Mouse (Mus musculus) MEL (cell line): ENCODE data around the gene Cdk14. TPM values are rescaled to one million over a fixed set of nuclear protein-coding genes. Genes with fewer than 3 reads are reported as not detected.

Experiments
- DNase-seq: peaks from one replicate; pipeline ENCODE4 v3.0.0; 2011; ENCODE audit warnings: low read depth, low spot score
- H3K27ac ChIP-seq: 2 replicates; pipeline ENCODE4 v1.5.1; 2012; ENCODE audit warnings: low read depth, mild to moderate bottlenecking, control low read depth, low read length, moderate library complexity; ENCODE audit not compliant: control insufficient read depth
- H3K27me3 ChIP-seq, 2 experiments: fragments of 150-350 bp in 1 of 2; sonication (generic) in 1 of 2; 2 replicates each; pipeline ENCODE4 v1.6.1; 2012; ENCODE audit warnings: low read length in 2 of 2, mild to moderate bottlenecking in 2 of 2, improper control_type of control experiment in 1 of 2, moderate library complexity in 1 of 2; ENCODE audit not compliant: insufficient read depth in 2 of 2, control insufficient read depth in 1 of 2
- H3K36me3 ChIP-seq, 2 experiments: 2 replicates each; pipeline ENCODE4 v1.6.1; 2012 to 2014; ENCODE audit warnings: low read length in 2 of 2, improper control_type of control experiment in 1 of 2, inconsistent platforms in 1 of 2, mild to moderate bottlenecking in 1 of 2; ENCODE audit not compliant: insufficient read depth in 2 of 2, control insufficient read depth in 1 of 2
- H3K4me1 ChIP-seq, 2 experiments: fragments of 150-350 bp in 1 of 2; sonication (generic) in 1 of 2; 2 replicates each; pipeline ENCODE4 v1.6.1; 2012; ENCODE audit warnings: low read length in 2 of 2, improper control_type of control experiment in 1 of 2, mild to moderate bottlenecking in 1 of 2; ENCODE audit not compliant: insufficient read depth in 2 of 2, control insufficient read depth in 1 of 2
- H3K4me3 ChIP-seq, 2 experiments: fragments of 150-350 bp in 1 of 2; sonication (generic) in 1 of 2; 2 replicates each; pipeline ENCODE4 v1.5.1; 2012; ENCODE audit warnings: low read depth in 2 of 2, low read length in 2 of 2, mild to moderate bottlenecking in 2 of 2, moderate library complexity in 2 of 2, control low read depth in 1 of 2, improper control_type of control experiment in 1 of 2; ENCODE audit not compliant: control insufficient read depth in 1 of 2, insufficient read depth in 1 of 2
- H3K79me2 ChIP-seq: 2 replicates; pipeline ENCODE4 v1.6.1; 2012; ENCODE audit warnings: mild to moderate bottlenecking, low read length, moderate library complexity; ENCODE audit not compliant: control insufficient read depth, poor library complexity, insufficient read depth
- H3K9ac ChIP-seq: 2 replicates; pipeline ENCODE4 v1.6.1; 2012; ENCODE audit warnings: low read depth, mild to moderate bottlenecking, control low read depth, low read length, moderate library complexity; ENCODE audit not compliant: control insufficient read depth, poor library complexity, severe bottlenecking
- H3K9me3 ChIP-seq: fragments of 150-350 bp; sonication (generic); replicated peaks from 2 replicates; pipeline ENCODE4 v1.6.1; 2012; ENCODE audit warnings: mild to moderate bottlenecking, low read length, improper control_type of control experiment, moderate library complexity; ENCODE audit not compliant: insufficient read depth
- BHLHE40 ChIP-seq: IDR thresholded peaks from 2 replicates; pipeline ENCODE4 v1.6.1; 2012; ENCODE audit warnings: low read depth, mild to moderate bottlenecking, inconsistent platforms, low read length, improper control_type of control experiment, borderline replicate concordance
- CHD1 ChIP-seq: IDR thresholded peaks from 2 replicates; pipeline ENCODE4 v1.6.1; 2012; ENCODE audit warnings: low read depth, mild to moderate bottlenecking, inconsistent platforms, low read length, improper control_type of control experiment
- CHD2 ChIP-seq: IDR thresholded peaks from 2 replicates; pipeline ENCODE4 v1.6.1; 2011; ENCODE audit warnings: low read length, improper control_type of control experiment
- ETS1 ChIP-seq: IDR thresholded peaks from 2 replicates; pipeline ENCODE4 v1.6.1; 2012; ENCODE audit warnings: low read depth, mild to moderate bottlenecking, inconsistent platforms, low read length, improper control_type of control experiment, moderate library complexity
- KAT2A ChIP-seq: conservative IDR thresholded peaks from 2 replicates; pipeline ENCODE4 v1.6.1; 2012; ENCODE audit warnings: low read depth, low read length, improper control_type of control experiment, inconsistent platforms
- MAZ ChIP-seq: IDR thresholded peaks from 2 replicates; pipeline ENCODE4 v1.6.1; 2012; ENCODE audit warnings: low read depth, mild to moderate bottlenecking, inconsistent platforms, low read length, improper control_type of control experiment
- MEF2A ChIP-seq: IDR thresholded peaks from 2 replicates; pipeline ENCODE4 v1.6.1; 2014; ENCODE audit warnings: low read depth, mild to moderate bottlenecking, inconsistent platforms, low read length, improper control_type of control experiment; ENCODE audit not compliant: poor library complexity, insufficient replicate concordance, severe bottlenecking; ENCODE audit errors: extremely low read depth
- MYC ChIP-seq: IDR thresholded peaks from 2 replicates; pipeline ENCODE4 v1.6.1; 2011; ENCODE audit warnings: low read depth, mild to moderate bottlenecking, low read length, improper control_type of control experiment, moderate library complexity
- NRF1 ChIP-seq: IDR thresholded peaks from 2 replicates; pipeline ENCODE4 v1.6.1; 2014; ENCODE audit warnings: low read depth, mild to moderate bottlenecking, inconsistent platforms, low read length, improper control_type of control experiment, moderate library complexity; ENCODE audit not compliant: poor library complexity, insufficient read depth, severe bottlenecking
- POLR2A ChIP-seq, 2 experiments: IDR thresholded peaks; 2 replicates each; pipeline ENCODE4 v1.6.1; 2011 to 2012; ENCODE audit warnings: low read length in 2 of 2, mild to moderate bottlenecking in 2 of 2, control low read depth in 1 of 2, improper control_type of control experiment in 1 of 2, low read depth in 1 of 2, moderate library complexity in 1 of 2; ENCODE audit not compliant: control insufficient read depth in 1 of 2, insufficient read depth in 1 of 2, poor library complexity in 1 of 2
- POLR2AphosphoS5 ChIP-seq: IDR thresholded peaks from 2 replicates; pipeline ENCODE4 v1.6.1; 2012; ENCODE audit warnings: low read depth, borderline replicate concordance, mild to moderate bottlenecking, inconsistent platforms, low read length, moderate library complexity, mixed read lengths
- RAD21 ChIP-seq: IDR thresholded peaks from 2 replicates; pipeline ENCODE4 v1.6.1; 2011; ENCODE audit warnings: mild to moderate bottlenecking, low read depth, low read length, improper control_type of control experiment
- SIN3A ChIP-seq: IDR thresholded peaks from 2 replicates; pipeline ENCODE4 v1.6.1; 2012; ENCODE audit warnings: low read length, improper control_type of control experiment, inconsistent platforms
- SMC3 ChIP-seq: IDR thresholded peaks from 2 replicates; pipeline ENCODE4 v1.6.1; 2011; ENCODE audit warnings: low read depth, low read length, improper control_type of control experiment
- TAL1 ChIP-seq: IDR thresholded peaks from 2 replicates; pipeline ENCODE4 v1.6.1; 2012; ENCODE audit warnings: mild to moderate bottlenecking, inconsistent platforms, low read length, moderate library complexity, mixed read lengths
- TBP ChIP-seq: IDR thresholded peaks from 2 replicates; pipeline ENCODE4 v1.8.0; 2011; ENCODE audit warnings: low read depth, low read length, improper control_type of control experiment
- TCF12 ChIP-seq: IDR thresholded peaks from 2 replicates; pipeline ENCODE4 v1.6.1; 2014; ENCODE audit warnings: low read depth, mild to moderate bottlenecking, inconsistent platforms, low read length, improper control_type of control experiment, moderate library complexity
- UBTF ChIP-seq: IDR thresholded peaks from 2 replicates; pipeline ENCODE4 v1.6.1; 2012; ENCODE audit warnings: low read depth, mild to moderate bottlenecking, inconsistent platforms, low read length, improper control_type of control experiment, moderate library complexity, borderline replicate concordance; ENCODE audit not compliant: insufficient read depth
- USF2 ChIP-seq, 2 experiments: IDR thresholded peaks; 2 replicates each; pipeline ENCODE4 v1.6.1; 2011 to 2012; ENCODE audit warnings: improper control_type of control experiment in 2 of 2, low read length in 2 of 2, borderline replicate concordance in 1 of 2, inconsistent platforms in 1 of 2, low read depth in 1 of 2, mild to moderate bottlenecking in 1 of 2; ENCODE audit not compliant: insufficient read depth in 1 of 2
- ZC3H11A ChIP-seq: IDR thresholded peaks from 2 replicates; pipeline ENCODE4 v1.6.1; 2012; ENCODE audit warnings: low read depth, mild to moderate bottlenecking, inconsistent platforms, low read length, improper control_type of control experiment
- ZKSCAN1 ChIP-seq: IDR thresholded peaks from 2 replicates; pipeline ENCODE4 v1.6.1; 2012; ENCODE audit warnings: low read depth, mild to moderate bottlenecking, inconsistent platforms, low read length, improper control_type of control experiment, moderate library complexity
- ZNF384 ChIP-seq: IDR thresholded peaks from 2 replicates; pipeline ENCODE4 v1.6.1; 2012; ENCODE audit warnings: low read depth, mild to moderate bottlenecking, inconsistent platforms, low read length, improper control_type of control experiment
- polyA plus RNA-seq, 2 experiments: library from polyadenylated mRNA; stranded (reverse) in 1 of 2; unstranded in 1 of 2; fragments of >175 nt in 1 of 2; fragments of >200 nt in 1 of 2; gene quantifications; 2 replicates each; pipeline versions ENCODE4 v1.2.1 to v1.2.4; 2012; ENCODE audit warnings: low replicate concordance in 2 of 2, low read depth in 1 of 2; ENCODE audit not compliant: insufficient read length in 2 of 2, insufficient read depth in 1 of 2, missing spikeins in 1 of 2
- total RNA-seq: library from RNA; depleted of rRNA; stranded (reverse); fragments of 300-350 nt; gene quantifications from 2 replicates; pipeline ENCODE4 v1.2.3, GENCODE M21; 2012

Cdk14 gene
- total and polyA plus RNA-seq, 3 experiments, result not detected

GRCm38 (mm10) chr5:4959446-4959845 lies 460.7 kb downstream of the Cdk14 start:
- H3K79me2 ChIP-seq, result no peaks in the 10 kb centered on the region
- no peak overlapping the region for H3K9ac ChIP-seq
- TF ChIP-seq USF2 (IDR thresholded peaks at IDR 0.05; ENCODE audit: borderline replicate concordance in 1 of 2, insufficient read depth in 1 of 2, low read depth in 1 of 2, low read length in 2 of 2) (no peak), MEF2A (no peak), ETS1 (no peak)
- TF ChIP-seq, all 39 proteins: peak for 0
- Histone ChIP-seq H3K4me1 (no peaks in the 10 kb centered on the region), H3K9me3 (no peaks in the 10 kb centered on the region), H3K27me3 (no peaks in the 10 kb centered on the region), H3K27ac (no peak overlapping the region), H3K4me3 (no peak overlapping the region), H3K36me3 (no peaks in the 10 kb centered on the region)
- DNase-seq, result no peak

DNA sequence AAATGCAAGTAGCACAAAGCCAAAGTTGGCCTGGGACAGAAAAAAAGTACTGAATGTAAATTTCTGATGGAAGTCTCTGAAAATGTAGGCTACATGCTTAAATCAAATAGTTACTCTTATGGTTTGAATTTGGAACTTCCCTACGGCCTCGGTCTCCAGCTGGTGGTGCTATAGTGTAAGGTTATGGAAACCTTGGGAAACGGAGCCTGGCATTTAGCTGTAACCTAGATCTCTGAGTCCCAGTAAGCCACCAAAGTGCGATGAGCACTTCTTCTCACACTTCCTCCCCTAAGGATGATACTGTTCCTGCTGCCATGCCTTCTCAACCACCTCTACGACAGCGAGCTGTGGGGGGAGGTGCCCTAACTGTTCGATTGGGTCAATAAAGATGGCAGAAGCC lies 464.1 kb downstream of the Cdk14 start:
- no peaks in the 10 kb centered on the region for H3K27me3 ChIP-seq
- no peak overlapping the region for H3K27ac ChIP-seq
- no peak overlapping the region for H3K9ac ChIP-seq
- no peaks in the 10 kb centered on the region for H3K9me3 ChIP-seq
- no peaks in the 10 kb centered on the region for H3K4me1 ChIP-seq
- no peaks in the 10 kb centered on the region for H3K36me3 ChIP-seq
- TF ChIP-seq BHLHE40 (no peak), UBTF (no peak), TBP (no peak), ZC3H11A (no peak), POLR2AphosphoS5 (no peak), SIN3A (no peak), POLR2A (IDR thresholded peaks at IDR 0.05; ENCODE audit: control insufficient read depth in 1 of 2, insufficient read depth in 1 of 2, low read depth in 1 of 2, low read length in 2 of 2, poor library complexity in 1 of 2) (no peak), ZKSCAN1 (no peak), CHD1 (no peak), CHD2 (no peak), SMC3 (no peak), ZNF384 (no peak), MYC (no peak), ETS1 (no peak), TCF12 (no peak), MAZ (no peak), KAT2A (no peak), RAD21 (no peak), NRF1 (no peak), TAL1 (no peak)
- no peak overlapping the region for H3K4me3 ChIP-seq
- DNase-seq, result no peak
- H3K79me2 ChIP-seq, result no peaks in the 10 kb centered on the region
